Mouse (Mus musculus): Measurements from ENCODE around the gene Dazap2. TPM values are rescaled to one million over a fixed set of nuclear protein-coding genes. Genes with fewer than 3 reads are reported as not detected.

Dazap2 gene
- polyA plus RNA-seq, 1 experiment from 2014 or later: 373 TPM

DNA sequence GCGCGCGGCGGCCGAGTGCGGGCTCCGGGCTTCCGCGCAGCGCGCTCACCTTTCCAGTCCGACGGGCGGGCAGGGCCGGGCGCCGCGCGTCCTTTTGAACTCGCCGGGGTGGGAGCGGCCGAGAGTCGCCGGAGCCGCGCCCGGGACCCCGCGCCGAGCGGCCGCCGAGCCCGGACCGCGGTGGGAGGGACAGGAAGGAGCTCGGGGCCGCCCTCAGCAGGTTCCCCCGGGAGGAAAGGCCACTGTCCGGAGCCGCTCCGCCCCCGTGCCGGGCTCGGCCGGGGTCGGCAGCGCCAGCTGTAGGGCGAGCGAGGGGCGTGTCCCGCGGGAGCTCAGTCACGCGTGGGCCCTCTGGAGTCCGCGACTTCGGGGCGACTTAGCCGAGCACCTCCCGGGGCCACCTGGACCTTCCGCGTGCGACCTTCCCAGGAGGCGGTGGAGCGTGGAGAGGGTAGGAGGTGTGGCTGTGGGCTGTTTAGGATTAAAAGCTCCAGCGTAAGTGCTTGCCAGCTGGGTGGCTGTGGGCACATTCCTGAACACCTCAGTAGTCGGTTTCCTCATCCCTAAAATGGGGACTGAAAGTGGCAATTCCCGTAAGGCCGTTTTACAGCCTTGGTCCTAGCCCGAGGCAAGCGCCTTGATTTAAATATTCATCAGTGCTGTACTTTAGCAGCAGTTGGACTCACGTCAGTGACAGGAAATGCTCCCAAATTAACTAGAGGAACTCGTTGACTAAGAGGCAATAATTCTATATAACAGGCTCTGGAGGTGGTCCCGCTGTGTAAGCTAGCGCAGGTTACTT lies 21.8 kb downstream of the Dazap2 start, which contains the start of gene Smagp:
TSS of gene Smagp (minus strand) at position 241 of the 802 bp plus-strand sequence.
- Histone ChIP-seq H3K27me3 (replicated peaks; ENCODE audit: control insufficient read depth, insufficient read depth, low read length) (peaks cover 6% of the 10 kb centered on the region; the same call in 1 of the 2 replicates), H3K9me3 (ENCODE audit: control insufficient read depth) (no peaks in the 10 kb centered on the region), H3K4me2 (replicated peaks; ENCODE audit: low read depth) (peak within 1 kb of the TSS; percentile 91), H3K36me3 (ENCODE audit: control insufficient read depth, insufficient read depth) (no peaks in the 10 kb centered on the region), H3K4me3 (ENCODE audit: low read depth, low read length) (peak within 1 kb of the TSS; percentile 75), H3K27ac (ENCODE audit: low read depth, low read length) (peak within 1 kb of the TSS; percentile 92), H3K9ac (ENCODE audit: low read depth, low read length) (peak within 1 kb of the TSS; percentile 81), H3K4me1 (replicated peaks; ENCODE audit: control insufficient read depth, insufficient read depth, low read length) (0 out of 2 replicates have a peak, but pooled peaks cover 3% of the 10 kb centered on the region)
- TF ChIP-seq CTCF (IDR thresholded peaks at IDR 0.05; ENCODE audit: low read depth): no peak
- WGBS: under 1% methylated on average over 73 of the region's 77 CpGs
- ATAC-seq: peak; percentile 41

DNA sequence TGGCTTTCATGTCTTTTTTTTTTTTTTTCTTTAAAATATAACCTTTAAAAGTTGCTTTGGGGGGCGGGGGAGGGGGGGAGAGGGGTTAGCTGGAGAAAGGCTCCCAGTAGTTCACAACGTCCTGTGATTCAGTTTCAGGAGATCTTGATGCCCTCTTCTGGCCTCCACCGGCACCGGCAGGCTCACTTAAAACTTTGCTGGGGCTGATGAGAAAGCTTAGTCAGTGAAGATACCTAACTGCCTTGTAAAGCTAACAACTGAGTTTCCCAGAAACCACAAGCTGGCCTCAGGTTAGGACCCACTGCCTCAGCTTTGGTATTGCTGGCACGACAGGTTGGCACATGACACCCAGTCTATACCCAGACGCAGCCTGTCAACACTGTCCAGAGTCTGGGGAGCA lies 22.5 kb downstream of the Dazap2 start:
- no peak overlapping the region for H3K27ac ChIP-seq (ENCODE audit: low read depth, low read length)
- ATAC-seq: no peak

DNA sequence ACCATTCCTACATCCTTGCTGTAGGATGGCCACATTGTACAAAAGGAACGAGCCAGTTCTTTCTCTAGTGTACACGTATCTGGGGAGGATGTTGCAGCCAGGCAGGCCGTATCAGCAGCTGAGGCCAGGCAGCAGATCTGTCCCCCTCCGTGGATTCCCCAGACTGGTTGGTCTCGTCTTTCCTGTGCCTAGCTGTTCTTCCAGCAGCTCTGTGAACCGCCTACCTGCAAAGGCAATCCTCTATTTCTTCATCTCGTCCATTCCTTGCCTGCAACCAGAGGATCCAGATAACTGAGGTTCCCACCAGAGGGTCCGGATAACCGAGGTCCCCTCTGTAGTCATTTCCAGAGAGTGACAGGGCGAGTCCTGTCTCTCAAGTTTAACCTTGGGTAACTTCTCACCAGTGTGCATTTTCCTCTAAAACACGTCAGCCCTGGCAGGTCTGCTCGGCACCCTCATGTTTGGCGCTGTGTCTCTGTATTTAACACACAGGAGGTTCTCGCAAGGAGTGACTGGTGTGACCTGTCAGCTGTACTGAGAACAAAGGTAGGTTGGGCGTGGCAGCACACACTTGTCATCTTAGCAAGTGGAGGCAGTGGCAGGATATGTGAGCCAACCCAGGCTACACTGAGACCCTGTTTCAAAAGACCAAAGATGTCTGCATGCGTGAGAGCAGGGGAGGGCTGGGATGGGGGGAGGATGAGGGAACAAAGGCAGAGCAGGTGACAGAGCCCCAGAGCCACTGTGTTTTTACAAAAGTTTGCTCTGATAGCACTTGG lies 25.0 kb downstream of the Dazap2 start:
- no peaks in the 10 kb centered on the region for H3K9me3 ChIP-seq (ENCODE audit: control insufficient read depth)
- H3K9ac ChIP-seq (ENCODE audit: low read depth, low read length): no peak overlapping the region
- H3K27me3 ChIP-seq (replicated peaks; ENCODE audit: control insufficient read depth, insufficient read depth, low read length): peaks cover 6% of the 10 kb centered on the region; the same call in 1 of the 2 replicates
- peak; percentile 20; the same call in 1 of the 2 replicates for ATAC-seq
- H3K27ac ChIP-seq (ENCODE audit: low read depth, low read length): peak overlapping the region; percentile 5; the same call in 1 of the 2 replicates
- WGBS: 49% methylated on average over 16 of the region's 16 CpGs
- no peaks in the 10 kb centered on the region for H3K36me3 ChIP-seq (ENCODE audit: control insufficient read depth, insufficient read depth)
- 0 out of 2 replicates have a peak overlapping the region, but pooled peaks have one; percentile 13 for H3K4me2 ChIP-seq (replicated peaks; ENCODE audit: low read depth)
- H3K4me1 ChIP-seq (replicated peaks; ENCODE audit: control insufficient read depth, insufficient read depth, low read length): 0 out of 2 replicates have a peak, but pooled peaks cover 3% of the 10 kb centered on the region
- no peak overlapping the region for H3K4me3 ChIP-seq (ENCODE audit: low read depth, low read length)
- TF ChIP-seq CTCF (IDR thresholded peaks at IDR 0.05; ENCODE audit: low read depth): no peak

More for the DNA sequence above, 22.5 kb downstream of the Dazap2 start:
- peak; percentile 58 for TF ChIP-seq CTCF (IDR thresholded peaks at IDR 0.05; ENCODE audit: low read depth)
- H3K27me3 ChIP-seq (replicated peaks; ENCODE audit: control insufficient read depth, insufficient read depth, low read length): peaks cover 6% of the 10 kb centered on the region; the same call in 1 of the 2 replicates
- H3K4me2 ChIP-seq (replicated peaks; ENCODE audit: low read depth): peak overlapping the region; percentile 91
- H3K9me3 ChIP-seq (ENCODE audit: control insufficient read depth): no peaks in the 10 kb centered on the region
- H3K4me1 ChIP-seq (replicated peaks; ENCODE audit: control insufficient read depth, insufficient read depth, low read length): 0 out of 2 replicates have a peak, but pooled peaks cover 3% of the 10 kb centered on the region
- no peak overlapping the region for H3K9ac ChIP-seq (ENCODE audit: low read depth, low read length)
- WGBS: 16% methylated on average over 6 of the region's 6 CpGs
- peak overlapping the region; percentile 75; the same call in 1 of the 2 replicates for H3K4me3 ChIP-seq (ENCODE audit: low read depth, low read length)
- H3K36me3 ChIP-seq (ENCODE audit: control insufficient read depth, insufficient read depth): no peaks in the 10 kb centered on the region

DNA sequence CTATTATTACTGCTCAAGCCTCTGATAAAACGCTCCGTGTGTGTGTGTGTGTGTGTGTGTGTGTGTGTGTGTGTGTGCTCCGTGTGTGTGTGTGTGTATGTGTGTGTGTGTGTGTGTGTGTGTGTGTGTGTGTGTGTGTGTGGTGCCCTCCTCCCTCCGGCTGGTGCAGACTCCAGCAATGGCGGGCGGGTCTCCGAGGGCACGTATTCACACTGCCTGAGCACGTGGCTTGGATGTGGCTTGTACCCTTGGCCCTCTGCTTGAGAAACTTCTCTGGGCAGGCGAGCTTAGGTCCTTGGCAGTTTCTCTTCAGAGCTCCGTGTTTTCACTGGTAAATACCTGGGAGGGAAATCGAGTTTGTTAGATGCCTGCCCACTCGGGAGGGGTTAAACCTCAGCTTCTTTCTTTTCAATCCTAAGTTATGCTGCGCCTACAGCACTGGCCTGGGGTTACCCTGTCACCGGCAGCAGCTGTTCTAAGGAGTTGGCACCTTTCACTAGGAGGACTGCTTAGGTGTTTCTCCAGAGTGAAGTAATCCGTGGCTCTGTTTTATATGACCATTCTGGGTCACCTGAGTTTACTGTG lies 26.2 kb downstream of the Dazap2 start:
- H3K4me3 ChIP-seq (ENCODE audit: low read depth, low read length): no peak overlapping the region
- WGBS: 52% methylated on average over 16 of the region's 16 CpGs
- ATAC-seq: no peak
- H3K9ac ChIP-seq (ENCODE audit: low read depth, low read length): no peak overlapping the region
- no peaks in the 10 kb centered on the region; the same call in 1 of the 2 replicates for H3K36me3 ChIP-seq (ENCODE audit: control insufficient read depth, insufficient read depth)
- TF ChIP-seq CTCF (IDR thresholded peaks at IDR 0.05; ENCODE audit: low read depth): no peak
- no peak overlapping the region for H3K27ac ChIP-seq (ENCODE audit: low read depth, low read length)
- no peaks in the 10 kb centered on the region for H3K9me3 ChIP-seq (ENCODE audit: control insufficient read depth)
- no peak overlapping the region for H3K4me2 ChIP-seq (replicated peaks; ENCODE audit: low read depth)
- 0 out of 2 replicates have a peak, but pooled peaks cover 3% of the 10 kb centered on the region for H3K4me1 ChIP-seq (replicated peaks; ENCODE audit: control insufficient read depth, insufficient read depth, low read length)
- H3K27me3 ChIP-seq (replicated peaks; ENCODE audit: control insufficient read depth, insufficient read depth, low read length): peaks cover 3% of the 10 kb centered on the region; the same call in 1 of the 2 replicates

DNA sequence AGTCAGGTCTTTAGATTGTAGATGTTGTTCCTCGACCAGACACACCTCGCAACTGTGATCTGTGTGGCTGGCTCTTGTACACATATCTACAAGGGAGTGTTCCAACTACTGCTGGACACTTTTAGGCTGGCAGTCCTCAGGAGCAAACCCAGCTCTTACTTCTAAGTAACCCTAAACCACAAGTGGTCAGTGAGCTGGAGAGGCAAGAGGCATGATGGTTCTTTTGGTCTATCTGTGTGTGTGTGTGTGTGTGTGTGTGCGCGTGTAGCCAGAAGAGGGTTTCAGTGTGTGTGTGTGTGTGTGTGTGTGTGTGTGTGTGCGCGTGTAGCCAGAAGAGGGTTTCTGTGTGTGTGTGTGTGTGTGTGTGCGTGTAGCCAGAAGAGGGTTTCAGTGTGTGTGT lies 27.3 kb downstream of the Dazap2 start:
- H3K36me3 ChIP-seq (ENCODE audit: control insufficient read depth, insufficient read depth): no peaks in the 10 kb centered on the region; the same call in 1 of the 2 replicates
- H3K4me2 ChIP-seq (replicated peaks; ENCODE audit: low read depth): no peak overlapping the region
- H3K27me3 ChIP-seq (replicated peaks; ENCODE audit: control insufficient read depth, insufficient read depth, low read length): no peaks in the 10 kb centered on the region
- no peak overlapping the region for H3K4me3 ChIP-seq (ENCODE audit: low read depth, low read length)
- no peak for ATAC-seq
- 0 out of 2 replicates have a peak, but pooled peaks cover 3% of the 10 kb centered on the region for H3K4me1 ChIP-seq (replicated peaks; ENCODE audit: control insufficient read depth, insufficient read depth, low read length)
- TF ChIP-seq CTCF (IDR thresholded peaks at IDR 0.05; ENCODE audit: low read depth): no peak
- H3K27ac ChIP-seq (ENCODE audit: low read depth, low read length): no peak overlapping the region
- 90% methylated on average over 7 of the region's 7 CpGs for WGBS
- no peak overlapping the region for H3K9ac ChIP-seq (ENCODE audit: low read depth, low read length)
- H3K9me3 ChIP-seq (ENCODE audit: control insufficient read depth): no peaks in the 10 kb centered on the region

All from intestine, postnatal 0 days (tissue).